Mouse (Mus musculus): ENCODE measurements at regions not wholly inside any gene's neighbourhood (a gene's known extent, or its start where the extent isn't known, plus 50 kb on each side); places are given as distances from the start of the nearest gene placed in this dataset.

DNA sequence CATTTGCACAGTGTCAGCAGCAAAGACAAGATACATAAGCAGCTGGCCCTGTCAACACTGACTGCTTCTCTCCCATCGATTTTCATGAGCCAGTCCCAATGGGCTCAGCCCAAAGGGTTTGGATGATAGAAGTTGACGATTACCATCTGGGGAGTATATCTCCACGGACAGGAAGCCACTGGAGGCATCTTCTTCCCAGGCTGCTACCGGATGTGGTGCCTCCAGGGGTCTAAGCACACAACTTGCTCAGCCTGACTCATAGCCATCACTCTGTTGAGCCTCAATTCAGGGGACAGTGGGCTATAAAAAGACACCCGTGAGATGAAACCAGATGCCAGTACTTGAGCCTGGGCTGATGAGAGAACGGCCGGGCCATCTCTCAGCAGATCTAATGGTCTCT lies 71.1 kb upstream of the Hif1a start:
- H3K27ac ChIP-seq (replicated peaks in 1 of 2; ENCODE audit: control insufficient read depth in 1 of 2, insufficient read depth in 1 of 2, low read depth in 2 of 2, low read length in 2 of 2): no peak overlapping the region
- no peaks in the 10 kb centered on the region for H3K27me3 ChIP-seq (ENCODE audit: control insufficient read depth, insufficient read depth, low read length)
- no peak overlapping the region for H3K4me2 ChIP-seq (ENCODE audit: low read length)
- 29% methylated on average over 7 of the region's 7 CpGs for WGBS
- ATAC-seq (ENCODE audit: insufficient number of reproducible peaks, insufficient read depth, low FRiP score, low read depth): no peak
- no peaks in the 10 kb centered on the region for H3K9me3 ChIP-seq (ENCODE audit: control insufficient read depth, low read length)
- no peak overlapping the region for H3K4me3 ChIP-seq (ENCODE audit: control insufficient read depth in 1 of 2, insufficient read depth in 1 of 2, low read depth in 1 of 2, low read length in 2 of 2)
- no peaks in the 10 kb centered on the region for H3K36me3 ChIP-seq (ENCODE audit: control insufficient read depth, insufficient read depth, low read length)
- peaks cover 8% of the 10 kb centered on the region in 2 experiments for H3K4me1 ChIP-seq (ENCODE audit: control insufficient read depth in 2 of 2, insufficient read depth in 2 of 2, low read length in 2 of 2)
- H3K9ac ChIP-seq (ENCODE audit: low read length): no peak overlapping the region

DNA sequence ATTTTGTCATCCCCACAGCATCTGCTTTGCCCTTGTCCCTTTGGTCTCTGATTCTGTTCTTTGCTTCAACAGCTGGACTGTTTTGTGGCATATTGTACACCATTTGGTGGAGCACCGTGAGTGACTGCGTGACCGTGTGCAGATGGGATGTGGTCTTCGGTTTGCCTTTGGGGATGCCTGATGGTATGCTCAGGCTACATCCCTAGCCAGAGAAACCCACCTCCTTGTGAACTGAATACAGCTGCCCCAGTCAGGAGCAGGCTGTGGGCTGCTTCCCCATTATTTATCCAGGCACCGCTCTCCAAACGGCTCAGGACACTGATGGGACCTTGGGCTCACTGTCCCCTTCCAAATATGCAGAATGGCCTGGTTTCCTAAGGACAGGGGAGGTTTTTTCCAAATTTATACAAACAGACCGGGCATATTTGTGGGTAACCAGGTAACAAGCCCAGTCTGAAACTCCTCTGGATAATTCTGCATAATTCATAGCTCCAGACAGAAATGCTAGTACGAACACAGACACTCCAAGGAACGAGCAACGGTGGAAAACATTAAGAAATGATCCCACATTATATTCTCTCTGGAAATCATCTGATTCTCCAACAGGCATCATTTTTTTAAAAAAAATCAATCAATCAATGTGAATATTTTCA lies 70.5 kb upstream of the Hif1a start:
- WGBS: 88% methylated on average over 10 of the region's 10 CpGs
- no peak overlapping the region for H3K27ac ChIP-seq (replicated peaks in 1 of 2; ENCODE audit: control insufficient read depth in 1 of 2, insufficient read depth in 1 of 2, low read depth in 2 of 2, low read length in 2 of 2)

DNA sequence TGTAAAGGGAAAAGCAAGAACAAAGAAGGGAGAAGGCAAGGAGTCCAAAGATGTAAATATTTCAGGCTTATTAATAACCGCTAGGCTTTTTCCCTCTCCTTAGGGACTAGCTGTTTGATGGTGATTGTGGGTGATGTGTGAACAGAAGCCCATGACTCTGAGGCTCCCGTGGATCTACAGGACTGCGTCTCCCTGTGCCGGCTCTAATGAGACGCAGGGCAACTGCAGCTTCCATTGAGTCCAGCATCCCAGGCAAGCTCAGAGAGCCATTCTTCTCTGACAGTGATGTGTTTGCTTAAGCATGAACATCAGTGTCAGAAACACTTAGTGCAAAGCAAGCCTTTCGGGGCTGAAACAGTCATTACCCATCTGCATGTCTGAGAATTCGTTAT lies 70.0 kb upstream of the Hif1a start:
- no peak overlapping the region for H3K27ac ChIP-seq (replicated peaks in 1 of 2; ENCODE audit: control insufficient read depth in 1 of 2, insufficient read depth in 1 of 2, low read depth in 2 of 2, low read length in 2 of 2)
- 70% methylated on average over 7 of the region's 7 CpGs for WGBS
- H3K36me3 ChIP-seq (ENCODE audit: control insufficient read depth, insufficient read depth, low read length): no peaks in the 10 kb centered on the region
- H3K27me3 ChIP-seq (ENCODE audit: control insufficient read depth, insufficient read depth, low read length): no peaks in the 10 kb centered on the region
- no peaks in the 10 kb centered on the region for H3K9me3 ChIP-seq (ENCODE audit: control insufficient read depth, low read length)
- ATAC-seq (ENCODE audit: insufficient number of reproducible peaks, insufficient read depth, low FRiP score, low read depth): no peak
- no peak overlapping the region for H3K4me2 ChIP-seq (ENCODE audit: low read length)
- H3K9ac ChIP-seq (ENCODE audit: low read length): no peak overlapping the region
- peaks cover 8% of the 10 kb centered on the region in 2 experiments for H3K4me1 ChIP-seq (ENCODE audit: control insufficient read depth in 2 of 2, insufficient read depth in 2 of 2, low read length in 2 of 2)
- H3K4me3 ChIP-seq (ENCODE audit: control insufficient read depth in 1 of 2, insufficient read depth in 1 of 2, low read depth in 1 of 2, low read length in 2 of 2): no peak overlapping the region

More for the DNA sequence above, 70.5 kb upstream of the Hif1a start:
- Histone ChIP-seq H3K4me2 (ENCODE audit: low read length) (no peak overlapping the region), H3K4me3 (ENCODE audit: control insufficient read depth in 1 of 2, insufficient read depth in 1 of 2, low read depth in 1 of 2, low read length in 2 of 2) (no peak overlapping the region), H3K9me3 (ENCODE audit: control insufficient read depth, low read length) (no peaks in the 10 kb centered on the region), H3K4me1 (ENCODE audit: control insufficient read depth in 2 of 2, insufficient read depth in 2 of 2, low read length in 2 of 2) (peaks cover 8% of the 10 kb centered on the region in 2 experiments), H3K9ac (ENCODE audit: low read length) (no peak overlapping the region), H3K36me3 (ENCODE audit: control insufficient read depth, insufficient read depth, low read length) (no peaks in the 10 kb centered on the region), H3K27me3 (ENCODE audit: control insufficient read depth, insufficient read depth, low read length) (no peaks in the 10 kb centered on the region)
- ATAC-seq (ENCODE audit: insufficient number of reproducible peaks, insufficient read depth, low FRiP score, low read depth): no peak

DNA sequence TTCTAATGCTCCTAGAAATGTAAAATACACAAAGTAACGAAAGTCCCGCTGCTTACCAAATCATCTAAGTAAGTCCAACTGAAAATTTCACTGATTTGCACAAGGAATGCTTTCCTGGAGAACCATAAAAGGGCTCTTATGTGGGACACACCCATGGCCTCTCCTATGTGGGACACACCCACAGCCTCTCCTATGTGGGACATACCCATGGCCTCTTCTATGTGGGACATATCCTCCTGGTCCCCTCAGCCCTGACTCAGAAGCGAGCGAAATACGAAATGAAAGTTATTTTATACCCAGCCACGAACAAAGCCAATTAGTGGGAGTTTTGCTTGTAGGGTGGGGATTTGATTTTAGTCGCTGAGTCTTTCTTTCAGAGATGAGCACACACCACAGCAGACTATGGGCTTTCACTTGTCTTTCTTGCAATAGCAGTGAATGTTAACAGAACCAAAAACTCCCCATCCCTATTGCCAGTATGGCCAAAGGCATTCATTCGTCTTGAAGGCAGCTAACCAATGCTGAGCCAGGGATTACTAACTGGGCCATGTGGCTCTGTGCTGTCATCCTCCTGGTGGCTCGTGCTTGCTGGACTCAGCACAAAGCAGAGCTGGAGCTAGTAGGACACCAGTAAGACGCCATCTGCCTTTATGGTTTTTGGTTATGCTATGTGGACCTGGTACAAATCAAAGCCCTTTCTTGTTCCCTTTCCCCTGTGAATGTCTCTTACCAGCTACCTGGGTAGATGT lies 69.4 kb upstream of the Hif1a start:
- H3K27me3 ChIP-seq (ENCODE audit: control insufficient read depth, insufficient read depth, low read length): no peaks in the 10 kb centered on the region
- no peak overlapping the region for H3K4me2 ChIP-seq (ENCODE audit: low read length)
- H3K27ac ChIP-seq (replicated peaks in 1 of 2; ENCODE audit: control insufficient read depth in 1 of 2, insufficient read depth in 1 of 2, low read depth in 2 of 2, low read length in 2 of 2): no peak overlapping the region
- H3K4me1 ChIP-seq (ENCODE audit: control insufficient read depth in 2 of 2, insufficient read depth in 2 of 2, low read length in 2 of 2): peaks cover 8% of the 10 kb centered on the region in 2 experiments
- H3K4me3 ChIP-seq (ENCODE audit: control insufficient read depth in 1 of 2, insufficient read depth in 1 of 2, low read depth in 1 of 2, low read length in 2 of 2): no peak overlapping the region
- H3K9me3 ChIP-seq (ENCODE audit: control insufficient read depth, low read length): no peaks in the 10 kb centered on the region
- no peak overlapping the region for H3K9ac ChIP-seq (ENCODE audit: low read length)
- ATAC-seq (ENCODE audit: insufficient number of reproducible peaks, insufficient read depth, low FRiP score, low read depth): no peak
- no peaks in the 10 kb centered on the region for H3K36me3 ChIP-seq (ENCODE audit: control insufficient read depth, insufficient read depth, low read length)
- 87% methylated on average over 10 of the region's 10 CpGs for WGBS

DNA sequence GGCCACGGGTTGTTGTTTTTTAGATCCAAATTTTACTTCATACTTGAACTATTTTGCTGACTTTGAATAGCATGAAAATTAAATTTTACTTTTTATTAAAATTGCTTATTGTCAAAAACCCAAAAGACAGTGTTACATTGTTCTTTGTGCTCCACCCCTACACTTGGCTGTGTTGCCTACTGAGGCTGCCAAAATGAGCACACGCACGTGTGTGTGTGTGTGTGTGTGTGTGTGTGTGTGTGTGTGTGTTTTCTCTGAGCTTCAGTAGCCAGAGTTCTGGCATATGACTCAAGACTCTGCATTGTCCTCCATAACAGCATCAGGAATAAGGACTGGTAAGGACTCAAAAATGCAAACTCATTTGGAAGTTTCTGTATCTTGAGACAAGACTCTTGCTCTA lies 68.4 kb upstream of the Hif1a start:
- H3K27ac ChIP-seq (replicated peaks in 1 of 2; ENCODE audit: control insufficient read depth in 1 of 2, insufficient read depth in 1 of 2, low read depth in 2 of 2, low read length in 2 of 2): no peak overlapping the region
- H3K9me3 ChIP-seq (ENCODE audit: control insufficient read depth, low read length): no peaks in the 10 kb centered on the region
- H3K4me3 ChIP-seq (ENCODE audit: control insufficient read depth in 1 of 2, insufficient read depth in 1 of 2, low read depth in 1 of 2, low read length in 2 of 2): no peak overlapping the region
- peaks cover 8% of the 10 kb centered on the region in 2 experiments for H3K4me1 ChIP-seq (ENCODE audit: control insufficient read depth in 2 of 2, insufficient read depth in 2 of 2, low read length in 2 of 2)
- no peaks in the 10 kb centered on the region for H3K36me3 ChIP-seq (ENCODE audit: control insufficient read depth, insufficient read depth, low read length)
- no peak overlapping the region for H3K4me2 ChIP-seq (ENCODE audit: low read length)
- H3K27me3 ChIP-seq (ENCODE audit: control insufficient read depth, insufficient read depth, low read length): no peaks in the 10 kb centered on the region
- no peak overlapping the region for H3K9ac ChIP-seq (ENCODE audit: low read length)
- 78% methylated on average over 3 of the region's 3 CpGs for WGBS
- ATAC-seq (ENCODE audit: insufficient number of reproducible peaks, insufficient read depth, low FRiP score, low read depth): no peak

DNA sequence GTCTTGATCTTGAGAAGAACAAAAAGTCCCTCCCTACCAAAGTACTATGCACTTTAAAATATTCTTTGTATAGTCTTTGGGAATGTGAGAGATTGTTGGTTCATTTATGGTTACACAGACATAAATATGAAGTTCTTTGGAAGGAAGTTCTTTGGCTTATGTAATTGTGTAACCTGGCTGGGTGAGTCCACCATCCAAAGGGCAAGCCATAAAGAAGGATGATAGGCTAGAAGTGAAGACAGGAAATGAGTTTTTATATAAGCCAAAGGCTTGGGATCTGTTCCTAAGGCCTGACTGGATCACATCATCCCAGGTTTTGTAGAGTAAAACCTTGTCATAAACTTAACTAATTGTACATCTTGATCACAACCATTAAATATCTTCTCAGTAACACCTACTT lies 65.0 kb upstream of the Hif1a start:
- Histone ChIP-seq H3K36me3 (ENCODE audit: control insufficient read depth, insufficient read depth, low read length) (no peaks in the 10 kb centered on the region), H3K4me1 (ENCODE audit: control insufficient read depth in 2 of 2, insufficient read depth in 2 of 2, low read length in 2 of 2) (no peaks in the 10 kb centered on the region), H3K27me3 (ENCODE audit: control insufficient read depth, insufficient read depth, low read length) (no peaks in the 10 kb centered on the region), H3K9me3 (ENCODE audit: control insufficient read depth, low read length) (no peaks in the 10 kb centered on the region), H3K4me2 (ENCODE audit: low read length) (no peak overlapping the region), H3K4me3 (ENCODE audit: control insufficient read depth in 1 of 2, insufficient read depth in 1 of 2, low read depth in 1 of 2, low read length in 2 of 2) (no peak overlapping the region), H3K9ac (ENCODE audit: low read length) (no peak overlapping the region), H3K27ac (replicated peaks in 1 of 2; ENCODE audit: control insufficient read depth in 1 of 2, insufficient read depth in 1 of 2, low read depth in 2 of 2, low read length in 2 of 2) (no peak overlapping the region)
- no peak for ATAC-seq (ENCODE audit: insufficient number of reproducible peaks, insufficient read depth, low FRiP score, low read depth)

DNA sequence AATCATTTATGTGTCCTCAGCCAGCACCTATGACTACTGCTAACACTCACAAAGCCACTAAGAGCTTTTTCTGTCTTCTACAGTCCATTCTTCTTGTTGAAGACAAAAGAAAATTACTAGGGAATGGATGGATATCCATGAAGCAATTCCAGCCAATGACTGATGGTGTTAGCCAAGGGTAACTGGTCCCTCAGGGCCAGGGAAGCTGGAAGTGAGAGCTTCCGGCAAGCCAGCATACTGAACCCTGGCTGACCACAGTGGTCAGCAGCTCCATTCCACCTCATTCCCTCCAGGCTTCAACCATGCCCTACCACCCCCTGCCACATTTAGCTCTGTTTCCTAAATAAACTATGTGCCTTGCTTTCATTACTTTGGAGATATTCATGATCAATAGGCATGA lies 64.1 kb upstream of the Hif1a start:
- H3K27ac ChIP-seq (replicated peaks in 1 of 2; ENCODE audit: control insufficient read depth in 1 of 2, insufficient read depth in 1 of 2, low read depth in 2 of 2, low read length in 2 of 2): no peak overlapping the region
- H3K27me3 ChIP-seq (ENCODE audit: control insufficient read depth, insufficient read depth, low read length): no peaks in the 10 kb centered on the region
- no peak overlapping the region for H3K4me2 ChIP-seq (ENCODE audit: low read length)
- no peaks in the 10 kb centered on the region for H3K9me3 ChIP-seq (ENCODE audit: control insufficient read depth, low read length)
- no peak for ATAC-seq (ENCODE audit: insufficient number of reproducible peaks, insufficient read depth, low FRiP score, low read depth)
- no peak overlapping the region for H3K9ac ChIP-seq (ENCODE audit: low read length)
- H3K4me1 ChIP-seq (ENCODE audit: control insufficient read depth in 2 of 2, insufficient read depth in 2 of 2, low read length in 2 of 2): peaks cover 0 to under 1% of the 10 kb centered on the region in 2 experiments; a peak in 1 of 4 replicates
- no peaks in the 10 kb centered on the region for H3K36me3 ChIP-seq (ENCODE audit: control insufficient read depth, insufficient read depth, low read length)
- 95% methylated on average over 1 of the region's 1 CpGs for WGBS
- no peak overlapping the region for H3K4me3 ChIP-seq (ENCODE audit: control insufficient read depth in 1 of 2, insufficient read depth in 1 of 2, low read depth in 1 of 2, low read length in 2 of 2)
